Mouse (Mus musculus) heart, postnatal 14 days (tissue): Measurements from ENCODE around the gene Bmp6. TPM values are rescaled to one million over a fixed set of nuclear protein-coding genes. Genes with fewer than 3 reads are reported as not detected.

Experiments used
- DNase-seq, 2 experiments: peaks; one replicate each; pipeline ENCODE4 v3.0.0; 2021 to 2022
- intact Hi-C: fragments of 180-260 bp; cut with DNase I; formaldehyde crosslinking; loops from one replicate; pipeline ENCODE4 v1.15.1; 2025
- long read RNA-seq, 2 experiments: library from polyadenylated mRNA; stranded (forward); transcript quantifications; one replicate each; pipeline ENCODE4 v2.0.0; 2021
- total RNA-seq, 2 experiments: library from RNA; stranded (reverse); gene quantifications; 2 replicates each; pipeline ENCODE4 v1.2.3; 2021

Bmp6 gene
- 10 to 100 TPM; 15.8 to 21.5 TPM for total RNA-seq
- long read RNA-seq, experiment 1, transcript Bmp6-201 (7 exons, 3,593 nt) = major isoform, 36 of 38 reads
- long read RNA-seq, experiment 1, partial matches to known transcripts = 1 of 38 reads
- long read RNA-seq, experiment 1, other reads (novel, unspliced or antisense) = 1 of 38 reads
- long read RNA-seq, experiment 2, transcript Bmp6-201 (7 exons, 3,593 nt) = major isoform, 34 of 38 reads
- long read RNA-seq, experiment 2, partial matches to known transcripts = 3 of 38 reads
- long read RNA-seq, experiment 2, other reads (novel, unspliced or antisense) = 1 of 38 reads

DNA sequence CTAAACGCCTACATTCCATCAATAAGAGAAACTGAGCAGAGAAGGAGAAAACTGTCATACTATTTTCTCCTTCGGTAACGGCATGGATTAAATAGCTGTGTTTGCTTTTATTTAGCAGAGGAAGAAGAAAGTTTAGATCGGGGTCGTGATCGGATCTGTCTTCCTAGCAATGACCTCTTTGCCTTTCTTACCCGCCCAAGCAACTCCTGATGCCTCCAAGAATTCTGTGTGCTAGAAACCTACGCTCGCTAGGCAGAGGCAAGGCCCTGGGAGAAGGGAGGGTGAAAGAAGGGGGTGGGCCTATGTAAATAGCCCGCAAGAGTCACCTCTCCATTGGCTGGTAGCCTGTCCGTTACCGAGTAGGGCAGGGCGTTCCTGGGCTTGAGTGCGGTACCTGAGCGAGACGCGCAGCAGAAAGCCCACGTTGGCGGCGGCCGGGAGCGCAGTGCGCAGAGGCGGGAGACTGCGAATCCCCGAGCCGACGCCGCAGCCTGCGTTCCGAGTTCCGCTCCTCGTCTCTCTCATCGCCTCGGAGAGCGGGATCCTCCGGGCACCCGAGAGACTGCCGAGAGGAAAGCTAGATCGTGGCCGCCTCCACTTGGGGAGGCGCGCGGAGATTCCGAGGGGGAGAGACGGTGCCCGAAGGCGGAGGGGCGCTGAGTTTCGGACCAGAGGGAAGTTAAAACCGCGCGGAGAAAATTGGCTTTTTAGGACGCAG is at the start of gene Bmp6:
Gene Bmp6 (plus strand): TSS at position 395 of the 718 bp plus-strand sequence.
- peak; percentile 82 for DNase-seq
- intact Hi-C loops = loop anchor here (1.0 to 5.0 kb wide), 4 partner anchors 62 to 278 kb away; no protein-coding TSS in a partner anchor

DNA sequence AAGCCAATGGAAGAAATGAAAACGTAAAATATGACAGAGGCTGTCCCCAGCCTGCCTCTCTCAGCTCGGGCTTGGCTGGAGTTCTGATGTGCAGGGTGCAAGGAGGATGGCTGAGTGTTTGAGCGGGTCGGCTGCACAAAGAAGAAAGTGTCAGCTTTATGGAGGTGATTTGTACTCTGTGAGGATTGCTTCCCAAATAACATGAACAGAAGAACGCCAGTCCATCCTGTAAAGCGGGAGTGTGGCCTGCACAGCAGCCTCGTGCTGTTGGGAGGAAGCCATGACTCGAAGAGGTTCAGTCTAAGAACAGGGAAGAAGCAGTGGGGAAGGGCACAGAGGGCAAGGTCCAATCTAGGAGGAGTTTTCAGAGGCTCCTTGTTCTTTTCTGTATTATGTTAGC is 48.7 kb upstream of the Bmp6 start:
- DNase-seq = no peak
- intact Hi-C loops = no loop called here

DNA sequence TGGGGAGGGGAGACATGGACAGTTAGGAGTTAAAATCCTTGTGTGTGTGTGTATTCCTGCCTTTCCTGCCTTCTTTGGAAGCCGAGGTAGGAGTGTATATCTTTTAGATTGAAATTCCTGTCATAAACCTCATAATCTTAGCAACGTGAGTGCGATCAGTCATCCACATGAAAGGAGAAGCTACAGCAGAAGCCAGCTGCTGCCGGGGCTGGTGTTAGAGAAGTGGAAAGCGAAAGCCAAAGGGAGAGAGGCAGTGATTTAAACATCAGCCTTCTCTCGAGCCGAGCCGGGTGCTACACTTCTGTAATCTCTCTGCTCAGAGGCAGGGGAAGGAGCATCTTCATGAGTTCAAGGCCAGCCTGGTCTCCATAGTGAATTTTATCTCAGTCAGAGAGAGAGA is 48.3 kb upstream of the Bmp6 start:
- intact Hi-C loops = no loop called here
- peak in 1 of 2 experiments; percentile 14 for DNase-seq

- no peak for DNase-seq
- intact Hi-C loops = no loop called here
Observed at GRCm38 (mm10) chr13:38311125-38311524, 33.8 kb upstream of the Bmp6 start.

DNA sequence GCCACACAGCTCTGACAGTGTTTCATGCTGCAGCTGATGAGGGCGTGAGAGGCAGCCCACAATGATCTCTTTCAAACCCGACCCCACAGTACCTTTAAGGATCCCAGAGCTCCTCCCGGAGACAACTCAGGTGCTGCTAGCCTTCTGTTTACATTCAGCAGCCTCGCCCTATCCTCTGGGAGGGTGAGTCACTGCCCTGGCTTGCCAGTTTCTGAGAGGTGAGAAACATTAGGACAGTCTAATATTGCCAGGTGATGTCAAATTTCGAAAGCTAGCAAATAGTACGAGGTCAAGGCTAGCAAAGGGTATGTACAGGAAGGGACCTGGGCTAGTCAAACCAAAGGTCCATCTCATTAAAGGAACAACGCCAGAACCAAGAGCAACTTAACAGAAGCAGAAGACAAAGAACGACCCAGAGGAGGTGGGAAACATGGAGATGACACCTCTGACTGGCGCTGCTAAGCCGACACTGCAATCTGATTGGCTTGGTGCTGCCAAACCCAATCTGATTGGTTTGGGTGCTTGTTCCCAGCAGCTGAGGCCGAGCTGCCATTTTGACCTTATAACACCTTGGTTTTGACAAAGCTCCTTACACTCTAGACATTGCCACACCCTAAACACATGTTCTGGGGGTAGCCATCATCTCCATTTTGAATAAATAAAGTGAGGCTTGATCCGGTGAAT is 32.4 kb upstream of the Bmp6 start:
- intact Hi-C loops = no loop called here
- no peak for DNase-seq

DNA sequence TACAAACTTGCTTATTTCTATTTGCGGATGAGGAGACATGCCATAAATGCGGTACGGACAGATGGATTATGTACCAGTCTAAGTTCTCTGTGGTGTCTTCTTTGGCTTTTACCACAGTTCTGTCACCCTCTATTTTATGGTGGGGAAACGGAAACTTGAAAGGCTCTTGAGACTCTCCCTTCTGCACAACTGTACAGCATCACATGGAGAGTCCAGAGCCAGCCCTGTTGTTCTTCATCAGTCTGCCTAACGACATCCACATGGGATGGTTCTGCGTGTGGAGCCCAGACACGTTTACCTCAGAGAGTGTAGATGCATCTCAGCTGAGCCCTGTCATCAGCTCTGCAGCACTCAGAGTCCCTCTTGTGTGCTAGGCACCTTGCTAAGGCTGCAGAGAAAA is 30.3 kb upstream of the Bmp6 start:
- intact Hi-C loops = no loop called here
- DNase-seq = no peak

DNA sequence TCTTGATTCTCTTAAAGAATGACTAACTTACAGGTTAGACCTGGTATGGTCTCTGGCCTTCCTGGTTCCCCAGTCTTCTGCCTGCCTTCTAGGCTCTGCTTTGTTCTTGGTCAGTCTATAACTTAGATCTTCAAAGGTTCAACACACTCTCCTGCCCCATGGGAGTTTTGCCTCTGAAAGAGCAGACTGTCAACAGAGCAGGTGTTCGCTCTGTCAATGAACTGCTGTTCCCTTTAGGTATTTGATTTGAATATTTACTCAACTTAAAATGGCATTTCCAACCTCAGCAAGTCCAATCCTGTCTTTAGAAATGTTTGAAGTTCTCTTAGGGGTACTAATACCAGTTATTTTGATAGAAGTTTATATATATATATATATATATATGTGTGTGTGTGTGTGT is 26.5 kb upstream of the Bmp6 start:
- no peak for DNase-seq
- intact Hi-C loops = no loop called here

DNA sequence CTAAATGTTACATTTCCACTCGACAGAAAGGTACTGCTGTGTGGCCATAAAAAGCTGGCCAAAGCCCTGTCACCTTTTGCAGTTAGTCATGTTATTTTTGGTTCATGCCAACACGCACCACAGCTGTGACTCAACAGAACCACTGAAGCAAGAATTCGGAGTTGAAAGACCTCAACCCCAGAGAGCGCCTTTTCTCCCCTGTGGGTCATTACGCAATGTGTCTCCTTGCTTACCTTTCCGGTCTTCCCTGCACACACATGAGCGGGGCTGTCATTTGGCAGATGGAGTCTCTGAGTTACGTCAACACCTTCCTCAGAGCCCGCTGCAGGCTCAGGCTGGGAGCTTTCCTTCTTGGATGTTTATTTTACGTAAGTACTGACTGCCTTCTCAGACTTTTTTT is 24.6 kb upstream of the Bmp6 start:
- no peak for DNase-seq
- intact Hi-C loops = no loop called here

- intact Hi-C loops = no loop called here
- DNase-seq = peak; percentile 19 to 33
Observed at GRCm38 (mm10) chr13:38324452-38324851, 20.5 kb upstream of the Bmp6 start.

DNA sequence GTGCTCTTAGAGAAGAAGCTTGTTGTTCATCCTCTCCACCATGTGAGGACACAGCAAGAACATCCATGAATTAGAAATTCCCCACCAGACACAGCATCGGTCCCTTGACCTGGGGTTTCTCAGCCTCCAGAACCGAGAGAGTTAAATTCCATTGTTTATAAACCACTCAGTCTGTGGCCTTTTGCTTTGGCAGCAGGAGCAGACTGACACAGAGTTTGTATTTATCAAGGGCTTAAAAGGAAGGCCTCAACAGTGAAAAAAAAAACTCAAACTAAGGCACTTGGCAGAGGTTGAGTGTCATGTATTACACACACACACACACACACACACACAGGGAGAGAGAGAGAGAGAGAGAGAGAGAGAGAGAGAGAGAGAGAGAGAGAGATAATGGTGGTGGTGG is 17.5 kb upstream of the Bmp6 start:
- no peak for DNase-seq
- intact Hi-C loops = no loop called here

GRCm38 (mm10) chr13:38333496-38333895 is 11.4 kb upstream of the Bmp6 start:
- intact Hi-C loops = no loop called here
- no peak for DNase-seq

DNA sequence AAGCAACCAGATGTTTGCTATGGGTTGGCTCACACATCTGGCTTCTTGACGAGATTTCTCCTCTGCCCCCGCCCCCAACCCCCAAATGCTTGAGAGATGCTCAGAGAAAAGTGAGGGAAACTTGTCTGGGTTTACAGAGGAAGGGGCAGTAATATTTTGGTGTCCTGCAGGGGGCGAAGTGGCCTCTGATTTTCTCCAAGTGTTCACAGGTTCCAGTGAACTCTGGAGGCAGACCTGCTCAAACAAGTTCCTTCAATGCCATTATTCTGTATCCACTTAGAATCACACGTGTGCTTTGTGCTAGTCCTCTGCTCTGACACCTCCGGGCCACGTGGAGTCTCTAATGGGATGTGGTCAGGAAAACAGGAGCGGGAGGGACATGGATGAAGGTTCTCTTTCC is 2.3 kb upstream of the Bmp6 start:
- DNase-seq = peak; percentile 72 to 81
- intact Hi-C loops = loop anchor here (1.0 to 5.0 kb wide), 4 partner anchors 96 to 275 kb away; no protein-coding TSS in a partner anchor

GRCm38 (mm10) chr13:38343202-38343601 is 1.7 kb upstream of the Bmp6 start:
- DNase-seq = no peak
- intact Hi-C loops = loop anchor here (2.0 to 5.0 kb wide), 3 partner anchors 164 to 276 kb away; no protein-coding TSS in a partner anchor

DNA sequence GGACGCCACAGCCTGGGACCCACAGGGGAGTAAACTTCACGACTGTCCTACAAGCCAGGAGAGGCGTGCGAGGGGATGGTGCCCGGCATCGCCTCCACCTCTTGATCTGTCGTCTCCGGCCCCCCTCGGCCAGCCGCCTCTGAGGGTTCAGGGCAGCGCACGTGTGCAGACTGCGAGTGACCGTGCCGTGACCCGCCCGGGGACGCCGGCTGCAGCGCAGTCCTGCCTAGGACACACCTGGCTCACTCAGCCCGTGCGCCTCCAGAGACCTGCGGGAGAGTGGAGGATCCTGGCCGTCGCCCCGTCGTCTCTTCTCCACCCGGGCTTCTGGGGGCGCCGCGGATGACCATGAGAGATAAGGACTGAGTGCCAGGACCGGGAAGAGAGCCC is 519 bp downstream of the Bmp6 start:
- intact Hi-C loops = loop anchor here (5.0 kb wide), 1 partner anchor 62 kb away; no protein-coding TSS in a partner anchor
- DNase-seq = peak in 1 of 2 experiments; percentile 19

DNA sequence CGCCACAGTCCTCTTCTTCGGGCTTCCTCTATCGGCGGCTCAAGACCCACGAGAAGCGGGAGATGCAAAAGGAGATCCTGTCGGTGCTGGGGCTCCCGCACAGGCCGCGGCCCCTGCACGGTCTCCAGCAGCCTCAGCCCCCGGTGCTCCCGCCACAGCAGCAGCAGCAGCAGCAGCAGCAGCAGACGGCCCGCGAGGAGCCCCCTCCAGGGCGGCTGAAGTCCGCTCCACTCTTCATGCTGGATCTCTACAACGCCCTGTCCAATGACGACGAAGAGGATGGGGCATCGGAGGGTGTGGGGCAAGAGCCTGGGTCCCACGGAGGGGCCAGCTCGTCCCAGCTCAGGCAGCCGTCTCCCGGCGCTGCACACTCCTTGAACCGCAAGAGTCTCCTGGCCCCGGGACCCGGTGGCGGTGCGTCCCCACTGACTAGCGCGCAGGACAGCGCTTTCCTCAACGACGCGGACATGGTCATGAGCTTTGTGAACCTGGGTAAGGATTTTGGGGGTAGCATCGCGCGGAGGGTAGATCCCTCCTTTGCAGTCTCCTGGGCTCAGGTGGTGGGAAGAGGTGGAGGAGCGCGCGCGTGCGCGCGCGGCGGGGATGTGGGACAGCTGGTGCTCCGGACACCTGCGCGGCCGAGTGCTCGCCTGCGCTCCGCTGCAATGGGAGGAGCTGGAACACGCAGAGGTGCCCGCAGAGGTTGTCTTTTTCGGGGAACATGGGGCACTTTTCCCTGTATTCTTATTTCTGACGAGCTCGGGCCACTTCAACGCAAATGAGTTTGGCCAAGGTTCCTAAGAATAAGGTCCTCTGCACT is 1.4 kb downstream of the Bmp6 start:
- peak; percentile 35 to 45 for DNase-seq
- intact Hi-C loops = loop anchor here (5.0 kb wide), 1 partner anchor 61 kb away; no protein-coding TSS in a partner anchor

DNA sequence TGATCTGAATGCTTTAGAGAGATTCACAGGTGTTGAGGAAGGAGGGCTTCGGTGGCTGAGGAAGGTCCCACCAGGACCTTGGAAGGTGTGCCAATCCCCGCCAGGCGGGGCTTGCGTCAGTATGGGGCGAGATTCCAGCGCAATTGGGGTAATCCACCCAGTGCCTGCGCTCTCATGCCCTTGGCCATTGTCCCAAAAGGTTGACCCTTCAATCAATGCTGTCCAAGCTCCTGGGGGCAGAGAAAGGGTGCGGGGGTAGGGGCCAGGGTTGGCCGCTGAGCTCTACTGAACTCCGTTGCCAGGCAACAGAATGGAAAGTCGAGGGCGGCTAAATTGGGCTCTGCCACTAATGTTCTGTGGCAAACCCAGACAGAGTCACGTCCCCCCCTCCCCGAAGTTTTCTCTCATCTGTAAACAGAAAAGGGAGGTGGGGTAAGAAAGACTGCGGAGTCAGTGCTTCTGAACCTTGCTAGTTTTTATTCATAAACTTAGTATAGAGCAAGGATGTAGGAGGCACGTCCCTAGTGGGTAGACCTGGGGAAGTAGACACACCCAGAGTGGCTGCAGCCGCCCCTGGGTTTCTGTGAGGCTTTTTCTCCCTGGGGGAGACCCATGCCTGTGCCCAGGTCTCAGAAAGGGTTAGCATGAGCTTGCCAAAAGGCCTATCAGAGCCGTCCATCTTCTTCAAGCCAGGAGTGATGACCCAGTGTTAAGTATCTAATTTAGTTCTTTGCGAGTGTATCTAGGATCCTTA is 2.3 kb downstream of the Bmp6 start:
- peak in 1 of 2 experiments; percentile 30 for DNase-seq
- intact Hi-C loops = loop anchor here (5.0 kb wide), 1 partner anchor 60 kb away; no protein-coding TSS in a partner anchor

GRCm38 (mm10) chr13:38347775-38348135 is 2.8 kb downstream of the Bmp6 start:
- DNase-seq = no peak
- intact Hi-C loops = loop anchor here (5.0 kb wide), 1 partner anchor 60 kb away; no protein-coding TSS in a partner anchor

DNA sequence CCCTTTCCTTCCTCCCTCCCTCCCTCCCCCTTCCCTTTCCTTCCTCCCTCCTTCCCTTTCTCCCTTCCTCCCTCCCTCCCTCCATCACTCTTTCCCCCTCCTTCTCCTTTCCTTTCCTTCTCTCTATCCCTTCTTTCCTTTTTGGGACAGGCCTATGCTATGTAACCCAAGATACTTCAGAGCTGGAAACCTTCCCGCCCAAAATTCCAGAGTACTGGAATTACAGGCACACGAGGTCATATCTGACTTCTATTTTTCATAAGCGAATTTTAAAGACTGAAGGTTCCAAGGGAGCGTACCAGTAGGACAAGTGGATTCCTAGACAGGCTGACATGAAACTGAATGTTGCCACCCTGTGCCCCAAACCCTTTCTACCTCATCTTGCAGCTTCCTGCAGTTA is 4.1 kb downstream of the Bmp6 start:
- intact Hi-C loops = loop anchor here (5.0 kb wide), 1 partner anchor 58 kb away; no protein-coding TSS in a partner anchor
- DNase-seq = no peak

GRCm38 (mm10) chr13:38349818-38350217 is 4.9 kb downstream of the Bmp6 start:
- intact Hi-C loops = loop anchor here (5.0 kb wide), 1 partner anchor 57 kb away; no protein-coding TSS in a partner anchor
- no peak for DNase-seq
